Mouse (Mus musculus) lung, adult 2 months (tissue): Measurements from ENCODE around the gene Adamtsl5.

Source experiments
- CTCF ChIP-seq: fragments of 200-500 bp; IDR thresholded peaks from 2 replicates; pipeline ENCODE4 v1.5.1; 2011; ENCODE audit warnings: mild to moderate bottlenecking, low read length, control low read depth; ENCODE audit not compliant: insufficient read depth
- POLR2A ChIP-seq: fragments of 200-500 bp; IDR thresholded peaks from 2 replicates; pipeline ENCODE4 v1.6.1; 2011; ENCODE audit warnings: low read depth, mild to moderate bottlenecking, control low read depth, low read length, borderline replicate concordance; ENCODE audit errors: extremely low read depth

GRCm38 (mm10) chr10:80374063-80374462, 25.9 kb upstream of the Adamtsl5 start:
- TF ChIP-seq POLR2A (no peak), CTCF (peak; percentile 60; the same call in 1 of the 2 replicates)
